Comparison of ENCODE assay signal across 20 mouse cellular contexts in genomic region chr8:46830112-46830855, GRCm38 (mm10).
A peak's percentile ranks its signal among the peaks of the same experiment; 100 is the strongest.
DNase-seq lines count a peak whose midpoint lies in the region; ATAC-seq and TF ChIP-seq lines count a peak whose summit lies in the region.
"Had no signal": no experiment of that assay in that cellular context is flagged by ENCODE, and none has a peak within 500 bp of the region (broad histone marks: within the 10 kb centered on the region; RNA-seq: fewer than 3 reads in every experiment).

No protein-coding gene starts in this region.

- ATAC-seq in heart, embryonic 11.5 days (replicated peaks; ENCODE audit: insufficient number of reproducible peaks, low FRiP score, low TSS enrichment): no peak
- ATAC-seq in intestine, embryonic 14.5 days (replicated peaks; ENCODE audit: low FRiP score, low TSS enrichment, low read depth): peak; percentile 72; the same call in 1 of the 2 replicates
- ATAC-seq in kidney, postnatal 0 days (replicated peaks; ENCODE audit: low FRiP score, low read depth): peak; percentile 54
- ATAC-seq: forebrain, embryonic 16.5 days; hindbrain, postnatal 0 days had no signal

- H3K4me1 ChIP-seq in heart, embryonic 11.5 days (ENCODE audit: control insufficient read depth, insufficient read depth, low read length): no peaks in the 10 kb centered on the region
- H3K4me1 ChIP-seq in intestine, embryonic 14.5 days (replicated peaks; ENCODE audit: control insufficient read depth, insufficient read depth, low read length): peaks cover 4% of the 10 kb centered on the region; the same call in 1 of the 2 replicates
- 0 out of 2 replicates have a peak, but pooled peaks cover 12% of the 10 kb centered on the region for H3K4me1 ChIP-seq in kidney, postnatal 0 days (replicated peaks; ENCODE audit: insufficient read depth, low read length)
- H3K4me1 ChIP-seq: limb, embryonic 15.5 days; neural tube, embryonic 13.5 days had no signal

- 86% methylated on average over 11 of the region's 11 CpGs for WGBS in heart, embryonic 11.5 days (ENCODE audit: insufficient replicate concordance)
- 72% methylated on average over 11 of the region's 11 CpGs for WGBS in intestine, embryonic 14.5 days
- WGBS in kidney, postnatal 0 days: 67% methylated on average over 11 of the region's 11 CpGs

- H3K9me3 ChIP-seq in heart, embryonic 11.5 days (replicated peaks; ENCODE audit: control insufficient read depth, low read length): no peaks in the 10 kb centered on the region
- no peaks in the 10 kb centered on the region for H3K9me3 ChIP-seq in intestine, embryonic 14.5 days (ENCODE audit: control insufficient read depth, low read length)
- H3K9me3 ChIP-seq in kidney, postnatal 0 days (replicated peaks; ENCODE audit: low read length): no peaks in the 10 kb centered on the region
- H3K9me3 ChIP-seq: heart, embryonic 10.5 days; limb, embryonic 15.5 days; neural tube, embryonic 13.5 days had no signal

- no peak overlapping the region for H3K4me2 ChIP-seq in heart, embryonic 11.5 days
- peak overlapping the region; percentile 8; the same call in 1 of the 2 replicates for H3K4me2 ChIP-seq in intestine, embryonic 14.5 days (ENCODE audit: low read length)
- H3K4me2 ChIP-seq in kidney, postnatal 0 days (ENCODE audit: low read length): no peak overlapping the region
- H3K4me2 ChIP-seq: limb, embryonic 15.5 days; neural tube, embryonic 13.5 days had no signal

- H3K9ac ChIP-seq in heart, embryonic 11.5 days (ENCODE audit: low read depth, low read length): no peak overlapping the region
- no peak overlapping the region for H3K9ac ChIP-seq in intestine, embryonic 14.5 days (ENCODE audit: low read length)
- H3K9ac ChIP-seq in kidney, postnatal 0 days (ENCODE audit: low read depth, low read length): no peak overlapping the region
- H3K9ac ChIP-seq: limb, embryonic 15.5 days; neural tube, embryonic 13.5 days had no signal

- no peak for TF ChIP-seq CTCF in kidney, postnatal 0 days (IDR thresholded peaks at IDR 0.05; ENCODE audit: low read depth)

- H3K4me3 ChIP-seq in heart, embryonic 11.5 days (ENCODE audit: low read depth, low read length): no peak overlapping the region
- H3K4me3 ChIP-seq in intestine, embryonic 14.5 days (ENCODE audit: low read depth, low read length): no peak overlapping the region
- H3K4me3 ChIP-seq in kidney, postnatal 0 days (replicated peaks; ENCODE audit: low read depth, low read length): no peak overlapping the region
- H3K4me3 ChIP-seq: erythroblast, embryonic 14.5 days; heart, embryonic 10.5 days; limb, embryonic 15.5 days; neural tube, embryonic 13.5 days had no signal

- DNase-seq in heart, adult 11 months: peak; percentile 45
- no peak for DNase-seq in intestine, embryonic 14.5 days (ENCODE audit: low spot score)
- peak; percentile 33 for DNase-seq in kidney, postnatal 0 days (ENCODE audit: low spot score)
- DNase-seq in lung, postnatal 36 days: peak; percentile 68
- DNase-seq in spleen, adult 12 weeks (ENCODE audit: low spot score): no peak
- DNase-seq in testis, postnatal 14 days (ENCODE audit: low spot score): no peak
- DNase-seq in left cerebral cortex, adult 18-20 months (ENCODE audit: low spot score in 2 of 2): no peak
- DNase-seq: cerebellum, postnatal 14 days; gastrocnemius, postnatal 10 days; heart, postnatal 36 days; layer of hippocampus, adult 9-11 months; thymus, postnatal 36 days had no signal

- no peak overlapping the region for H3K27ac ChIP-seq in heart, embryonic 11.5 days (ENCODE audit: low read depth, low read length)
- peak overlapping the region; percentile 80 for H3K27ac ChIP-seq in intestine, embryonic 14.5 days (ENCODE audit: low read depth)
- H3K27ac ChIP-seq in kidney, postnatal 0 days: peak overlapping the region; percentile 51
- H3K27ac ChIP-seq: heart, embryonic 10.5 days; hindbrain, postnatal 0 days; limb, embryonic 15.5 days; neural tube, embryonic 13.5 days had no signal

- H3K36me3 ChIP-seq in heart, embryonic 11.5 days (ENCODE audit: control insufficient read depth, insufficient read depth, low read length): no peaks in the 10 kb centered on the region
- H3K36me3 ChIP-seq in intestine, embryonic 14.5 days (ENCODE audit: control insufficient read depth, insufficient read depth, low read length): 0 out of 2 replicates have a peak, but pooled peaks cover 7% of the 10 kb centered on the region
- H3K36me3 ChIP-seq in kidney, postnatal 0 days (ENCODE audit: insufficient read depth, low read length): no peaks in the 10 kb centered on the region
- H3K36me3 ChIP-seq: neural tube, embryonic 13.5 days had no signal

- no peaks in the 10 kb centered on the region for H3K27me3 ChIP-seq in heart, embryonic 11.5 days (ENCODE audit: control insufficient read depth, insufficient read depth, low read length)
- H3K27me3 ChIP-seq in intestine, embryonic 14.5 days (replicated peaks; ENCODE audit: control insufficient read depth, insufficient read depth, low read length): no peaks in the 10 kb centered on the region
- no peaks in the 10 kb centered on the region for H3K27me3 ChIP-seq in kidney, postnatal 0 days (ENCODE audit: insufficient read depth, low read length)
- H3K27me3 ChIP-seq: CH12.LX; limb, embryonic 15.5 days; neural tube, embryonic 13.5 days had no signal

Comparison
In these comparisons a context has a peak if more than half of its experiments do, and no peak if none do; other contexts are left out.
1. DNase-seq: peak in heart, adult 11 months (single experiment), kidney, postnatal 0 days (single experiment) and lung, postnatal 36 days (single experiment); none in intestine, embryonic 14.5 days (single experiment), spleen, adult 12 weeks (single experiment), testis, postnatal 14 days (single experiment) and left cerebral cortex, adult 18-20 months (0 of 2).